Mouse (Mus musculus) megakaryocyte progenitor cell, adult 5-6 weeks (primary cell): ENCODE measurements around the gene Cdca7l. TPM values are rescaled to one million over a fixed set of nuclear protein-coding genes. Genes with fewer than 3 reads are reported as not detected.
"Not testable (repeated sequence)": the region's sequence is repeated elsewhere in the genome, so short reads cannot be mapped to it uniquely, and the experiment has no call there.

ENCODE experiments used
- ATAC-seq: replicated peaks from 2 replicates; pipeline ENCODE4 v1.8.0; 2016; ENCODE audit warnings: mild to moderate bottlenecking, moderate TSS enrichment, inconsistent platforms; ENCODE audit not compliant: poor library complexity
- total RNA-seq, 2 experiments: library from RNA; stranded (forward) in 1 of 2; stranded (reverse) in 1 of 2; fragments of 157-497, 149-512 nt in 1 of 2; fragments of 200-1000 nt in 1 of 2; gene quantifications; 2 replicates each; pipeline versions ENCODE4 v1.2.3 to v1.2.4; 2015 to 2017

Cdca7l gene
- total RNA-seq, 2 experiments from 2014 or later = 64.5 to 150 TPM

- no peak for ATAC-seq
These were observed 52.9 kb downstream of the Cdca7l start for GRCm38 (mm10) chr12:117857023-117857422.

GRCm38 (mm10) chr12:117857884-117858283, 53.8 kb downstream of the Cdca7l start:
- ATAC-seq = no peak

DNA sequence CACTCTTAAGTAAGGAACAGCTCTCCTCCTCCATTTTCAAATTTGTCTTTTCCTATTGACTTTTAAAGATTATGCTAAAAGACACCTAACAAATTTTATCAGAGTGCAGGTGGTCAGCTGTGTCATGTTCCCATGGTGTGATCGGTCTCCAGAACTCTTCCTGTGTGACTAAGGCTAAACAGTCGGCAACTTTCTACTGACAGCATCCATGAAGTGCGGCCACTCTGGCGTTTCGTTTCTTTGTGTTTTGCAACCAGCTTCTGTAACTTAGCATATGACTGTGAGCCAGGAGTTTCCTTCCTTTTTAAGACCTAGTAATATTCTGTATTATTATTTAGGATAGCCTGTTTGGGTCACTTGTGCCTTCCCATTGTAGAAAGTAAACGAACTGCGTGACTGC, 56.8 kb downstream of the Cdca7l start:
- 0 out of 2 replicates have a peak, but pooled peaks have one; percentile 35 for ATAC-seq

DNA sequence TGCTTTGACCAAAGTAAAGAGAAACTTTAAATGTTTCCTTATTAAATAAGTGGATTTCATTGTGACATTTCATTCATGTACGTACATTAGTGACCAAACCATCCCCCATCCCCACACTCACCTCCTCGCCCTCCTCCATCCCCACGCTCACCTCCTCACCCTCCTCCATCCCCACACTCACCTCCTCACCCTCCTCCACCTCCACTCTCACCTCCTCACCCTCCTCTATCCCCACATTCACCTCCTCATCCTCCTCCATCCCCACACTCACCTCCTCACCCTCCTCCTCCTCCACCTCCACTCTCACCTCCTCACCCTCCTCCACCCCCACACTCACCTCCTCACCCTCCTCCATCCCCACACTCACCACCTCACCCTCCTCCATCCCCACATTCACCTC, 57.2 kb downstream of the Cdca7l start:
- no peak for ATAC-seq

- ATAC-seq = peak; percentile 74
These were observed 58.6 kb downstream of the Cdca7l start for GRCm38 (mm10) chr12:117862655-117863054.

DNA sequence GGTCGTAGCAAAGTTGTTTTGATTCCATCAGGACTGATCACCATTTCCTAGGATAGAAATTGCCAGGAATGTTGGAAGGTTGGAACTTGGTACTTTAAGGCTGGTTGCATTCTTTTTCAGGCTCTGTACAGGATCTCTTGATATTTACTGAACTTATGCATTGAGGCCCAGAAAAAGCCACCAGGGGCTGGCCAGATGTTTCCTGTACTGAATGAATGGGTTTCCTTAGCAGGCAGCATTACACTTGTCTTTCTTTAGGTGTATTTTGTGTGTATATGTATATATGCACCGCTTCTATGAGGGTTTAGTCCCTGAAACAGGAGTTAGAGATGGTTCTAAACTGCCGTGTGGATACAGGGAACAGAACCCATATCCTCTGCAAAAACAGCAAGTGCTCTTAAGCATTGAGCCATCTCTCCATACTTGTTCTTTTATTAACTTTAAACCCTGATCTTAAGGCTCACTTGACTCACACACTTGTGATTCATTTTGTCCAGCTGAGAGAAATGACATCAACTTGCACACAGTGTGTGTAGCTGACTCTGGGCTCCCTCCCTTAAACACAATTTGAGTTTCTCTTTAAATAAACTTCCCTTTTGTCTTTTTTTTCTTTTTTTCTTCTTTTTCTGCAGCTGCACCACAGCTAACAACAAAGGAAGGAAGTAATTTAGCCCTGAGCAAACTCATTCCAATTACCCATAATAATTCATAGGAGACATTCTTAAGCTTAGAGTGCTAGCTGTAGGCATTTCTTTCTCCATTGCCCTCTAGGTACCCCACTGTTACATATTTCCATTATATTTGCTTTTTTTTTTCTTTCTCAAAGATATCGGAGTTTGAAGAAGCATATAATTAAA, 63.8 kb downstream of the Cdca7l start:
- ATAC-seq = 0 out of 2 replicates have a peak, but pooled peaks have one; percentile 17

GRCm38 (mm10) chr12:117872265-117872664, 68.2 kb downstream of the Cdca7l start:
- no peak for ATAC-seq

GRCm38 (mm10) chr12:117878341-117878740, 74.3 kb downstream of the Cdca7l start:
- no peak for ATAC-seq

GRCm38 (mm10) chr12:117884627-117885026, 80.5 kb downstream of the Cdca7l start:
- ATAC-seq = no peak

- no peak for ATAC-seq
These were observed 83.3 kb downstream of the Cdca7l start for GRCm38 (mm10) chr12:117887422-117887821.

- not testable (repeated sequence) for ATAC-seq
These were observed 96.7 kb downstream of the Cdca7l start for GRCm38 (mm10) chr12:117900798-117901197.

- ATAC-seq = not testable (repeated sequence)
These were observed 97.3 kb downstream of the Cdca7l start for GRCm38 (mm10) chr12:117901352-117901751.

- no peak for ATAC-seq
These were observed 99.6 kb downstream of the Cdca7l start for GRCm38 (mm10) chr12:117903671-117904070.

DNA sequence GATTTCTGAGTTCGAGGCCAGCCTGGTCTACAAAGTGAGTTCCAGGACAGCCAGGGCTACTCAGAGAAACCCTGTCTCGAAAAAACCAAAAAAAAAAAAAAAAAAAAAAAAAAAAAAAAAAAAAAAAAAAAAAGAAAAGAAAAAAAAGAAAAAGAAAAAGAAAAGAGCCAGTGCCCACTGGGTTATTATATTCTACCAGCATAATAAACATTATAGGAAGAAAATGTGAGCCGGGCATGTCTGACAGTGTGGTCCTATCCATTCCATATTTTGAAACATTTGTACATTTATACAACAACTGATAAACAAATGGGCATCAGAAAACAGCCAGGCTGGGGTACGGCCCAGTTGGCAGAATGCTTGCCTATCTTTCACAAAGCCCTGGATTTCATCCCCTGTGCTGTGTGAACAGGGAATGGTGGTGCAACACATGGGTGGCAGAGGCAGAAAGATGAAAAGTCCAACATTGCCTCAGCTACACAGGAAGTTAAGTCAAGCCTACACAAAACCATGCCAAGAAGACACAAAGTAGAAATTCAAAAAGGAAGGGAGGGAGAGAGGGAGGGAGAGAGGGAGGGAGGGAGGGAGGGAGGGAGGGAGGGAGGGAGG, 101.2 kb downstream of the Cdca7l start:
- peak; percentile 52 for ATAC-seq

GRCm38 (mm10) chr12:117911396-117911795, 107.3 kb downstream of the Cdca7l start:
- no peak for ATAC-seq

DNA sequence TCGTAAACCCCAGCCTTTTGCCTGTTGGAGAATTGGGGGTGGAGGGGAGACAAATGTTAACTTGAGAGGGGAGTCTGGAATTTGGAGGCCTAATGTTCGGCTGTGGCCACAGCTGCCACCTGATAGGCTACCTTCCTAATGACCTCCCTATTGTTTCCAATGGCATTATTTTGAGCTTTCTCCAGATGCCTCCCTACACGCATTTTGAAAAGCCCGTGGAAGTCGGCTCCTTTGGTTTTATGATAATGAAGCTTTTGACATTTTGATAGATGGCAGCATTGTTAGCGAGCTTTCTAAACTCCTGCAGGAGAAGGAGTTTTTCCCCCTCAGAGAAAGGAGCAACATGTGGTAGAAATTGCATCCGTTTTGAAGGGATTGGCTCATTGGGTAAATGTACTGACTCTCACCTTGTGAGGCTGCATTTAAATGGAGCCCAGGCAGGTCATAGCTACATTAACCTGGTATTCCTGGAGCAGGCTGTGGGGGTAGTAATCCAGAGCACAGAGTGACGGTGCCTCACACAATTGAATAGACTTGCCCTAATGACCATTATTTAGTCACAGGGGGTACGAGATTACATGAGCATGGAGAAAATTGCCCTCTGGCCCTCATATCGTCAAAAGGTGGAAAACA, 110.6 kb downstream of the Cdca7l start:
- ATAC-seq = no peak

DNA sequence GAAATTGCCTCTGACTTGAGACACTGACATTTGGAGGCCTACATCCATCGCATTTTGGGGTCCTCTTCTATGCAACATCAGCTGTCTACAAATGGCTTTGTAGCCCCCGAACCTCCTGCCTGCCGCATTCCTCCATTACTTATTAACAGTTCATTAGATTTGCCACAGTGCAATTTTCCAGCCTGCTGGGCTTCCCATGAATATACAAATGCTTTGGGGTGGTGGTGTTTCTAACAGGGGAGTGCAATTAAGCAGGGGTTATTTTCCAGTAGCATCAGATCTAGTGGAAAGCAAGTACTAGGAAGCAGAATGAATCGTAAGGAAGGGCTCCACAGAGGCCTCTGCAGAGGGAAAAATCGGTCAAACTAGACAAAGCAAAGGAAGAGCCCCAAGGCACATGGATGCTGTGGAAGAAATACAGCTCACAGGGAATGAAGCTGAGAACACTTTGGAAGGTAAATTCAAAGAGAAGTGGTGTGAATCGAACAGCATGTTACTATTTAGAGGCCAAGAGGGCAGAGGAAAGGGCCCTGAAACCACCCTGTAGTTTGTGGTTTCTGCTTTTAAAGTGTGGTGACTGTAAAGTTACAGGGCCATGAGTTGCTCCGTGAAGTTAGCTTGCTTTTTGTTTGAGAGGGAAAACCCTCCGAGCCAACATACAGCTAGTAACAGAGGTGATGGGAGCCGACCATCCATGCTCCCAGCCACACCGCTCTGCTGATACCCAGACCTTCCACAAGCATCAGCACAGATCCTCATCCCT, 111.9 kb downstream of the Cdca7l start:
- 0 out of 2 replicates have a peak, but pooled peaks have one; percentile 31 for ATAC-seq
